27 mouse cellular contexts compared by ENCODE assay signal in genomic region chr2:113168096-113168495, GRCm38 (mm10). TPM values are rescaled to one million over a fixed set of nuclear protein-coding genes. Genes with fewer than 3 reads are reported as not detected.
A peak's percentile ranks its signal among the peaks of the same experiment; 100 is the strongest.
DNase-seq lines count a peak whose midpoint lies in the region; ATAC-seq and TF ChIP-seq lines count a peak whose summit lies in the region.
"Had no signal": no experiment of that assay in that cellular context is flagged by ENCODE, and none has a peak within 500 bp of the region (broad histone marks: within the 10 kb centered on the region; RNA-seq: fewer than 3 reads in every experiment).

No protein-coding gene starts in this region.

- no peak overlapping the region for H3K9ac ChIP-seq in midbrain, postnatal 0 days (replicated peaks; ENCODE audit: low read length, poor library complexity, severe bottlenecking)
- no peak overlapping the region for H3K9ac ChIP-seq in midbrain, embryonic 16.5 days (ENCODE audit: low read depth, low read length)
- H3K9ac ChIP-seq: forebrain, embryonic 13.5 days; limb, embryonic 12.5 days; liver, embryonic 15.5 days; lung, embryonic 14.5 days; stomach, embryonic 15.5 days had no signal

- H3K27ac ChIP-seq in midbrain, postnatal 0 days (ENCODE audit: low read depth, low read length), result no peak overlapping the region
- no peak overlapping the region for H3K27ac ChIP-seq in midbrain, embryonic 16.5 days (ENCODE audit: low read length)
- H3K27ac ChIP-seq: forebrain, embryonic 13.5 days; heart, embryonic 10.5 days; kidney, postnatal 0 days; limb, embryonic 12.5 days; liver, embryonic 15.5 days; stomach, embryonic 15.5 days had no signal

- no peaks in the 10 kb centered on the region for H3K36me3 ChIP-seq in midbrain, postnatal 0 days (ENCODE audit: insufficient read depth, low read length)
- H3K36me3 ChIP-seq in midbrain, embryonic 16.5 days (ENCODE audit: control insufficient read depth, insufficient read depth, low read length), result no peaks in the 10 kb centered on the region
- H3K36me3 ChIP-seq: heart, embryonic 10.5 days; limb, embryonic 12.5 days; liver, embryonic 15.5 days; stomach, embryonic 15.5 days had no signal

- H3K27me3 ChIP-seq in midbrain, postnatal 0 days (ENCODE audit: insufficient read depth, low read length), result no peaks in the 10 kb centered on the region
- H3K27me3 ChIP-seq in midbrain, embryonic 16.5 days (ENCODE audit: control insufficient read depth, insufficient read depth, low read depth, low read length), result no peaks in the 10 kb centered on the region
- H3K27me3 ChIP-seq: CH12.LX; forebrain, embryonic 13.5 days; limb, embryonic 12.5 days; liver, embryonic 15.5 days; stomach, embryonic 15.5 days had no signal

- H3K4me2 ChIP-seq in midbrain, postnatal 0 days (ENCODE audit: low read depth, low read length, poor library complexity, severe bottlenecking), result no peak overlapping the region
- H3K4me2 ChIP-seq in midbrain, embryonic 16.5 days (ENCODE audit: low read length), result no peak overlapping the region
- H3K4me2 ChIP-seq: forebrain, embryonic 13.5 days; limb, embryonic 12.5 days; liver, embryonic 15.5 days; lung, embryonic 14.5 days; stomach, embryonic 15.5 days had no signal

- no peak overlapping the region for H3K4me3 ChIP-seq in midbrain, postnatal 0 days (ENCODE audit: low read depth, low read length)
- no peak overlapping the region for H3K4me3 ChIP-seq in midbrain, embryonic 16.5 days (ENCODE audit: low read depth, low read length)
- H3K4me3 ChIP-seq: forebrain, embryonic 13.5 days; heart, embryonic 10.5 days; limb, embryonic 12.5 days; liver, embryonic 15.5 days; stomach, embryonic 15.5 days had no signal

- TF ChIP-seq CTCF in midbrain, postnatal 0 days (IDR thresholded peaks at IDR 0.05), result no peak

- H3K4me1 ChIP-seq in midbrain, postnatal 0 days (ENCODE audit: insufficient read depth, low read length), result no peaks in the 10 kb centered on the region
- H3K4me1 ChIP-seq in midbrain, embryonic 16.5 days (ENCODE audit: control insufficient read depth, insufficient read depth, low read length), result no peaks in the 10 kb centered on the region
- H3K4me1 ChIP-seq: forebrain, embryonic 13.5 days; heart, embryonic 10.5 days; limb, embryonic 12.5 days; liver, embryonic 15.5 days; stomach, embryonic 15.5 days had no signal

- no peak for DNase-seq in cerebellum, postnatal 4 days (ENCODE audit: low spot score in 2 of 2)
- peak; percentile 51 for DNase-seq in midbrain, postnatal 0 days (ENCODE audit: low spot score)
- DNase-seq in cerebellum, postnatal 10 days, result peak; percentile 47 to 54
- no peak for DNase-seq in adrenal gland, postnatal 25 days
- no peak for DNase-seq in frontal cortex, postnatal 10 days (ENCODE audit: low spot score in 2 of 2)
- DNase-seq in urinary bladder, postnatal 4 days (ENCODE audit: low spot score in 2 of 2), result no peak
- DNase-seq: adrenal gland, postnatal 14 days; gastrocnemius, postnatal 14 days; heart, postnatal 36 days; kidney, adult 8-10 months; kidney, postnatal 4 days; lung, embryonic 14.5 days; lung, postnatal 14 days; midbrain, embryonic 14.5 days; right cerebral cortex, postnatal 25 days had no signal

- no peaks in the 10 kb centered on the region for H3K9me3 ChIP-seq in midbrain, postnatal 0 days (ENCODE audit: low read length)
- no peaks in the 10 kb centered on the region for H3K9me3 ChIP-seq in midbrain, embryonic 16.5 days (replicated peaks; ENCODE audit: control insufficient read depth, low read length, poor library complexity, severe bottlenecking)
- H3K9me3 ChIP-seq: forebrain, embryonic 13.5 days; heart, embryonic 10.5 days; limb, embryonic 12.5 days; liver, embryonic 15.5 days; stomach, embryonic 15.5 days had no signal

- ATAC-seq in cerebellum, adult (ENCODE audit: insufficient number of reproducible peaks, low FRiP score, low TSS enrichment), result peak; percentile 66; the same call in 1 of the 2 replicates
- no peak for ATAC-seq in midbrain, postnatal 0 days (ENCODE audit: low FRiP score)
- no peak for ATAC-seq in midbrain, embryonic 16.5 days
- ATAC-seq: forebrain, embryonic 13.5 days; intestine, embryonic 16.5 days had no signal

- WGBS in midbrain, postnatal 0 days, result 81% methylated on average over 4 of the region's 4 CpGs
- WGBS in midbrain, embryonic 16.5 days, result 81% methylated on average over 4 of the region's 4 CpGs

RNA-seq across cellular contexts. Expression of gene Ryr3, which starts 48.8 kb away (rescaled TPM):
- total RNA-seq in midbrain, postnatal 0 days (2014; rRNA removed), result 15.3 and 20.9 TPM in 2 replicates
- 5.3 and 5.9 TPM in 2 replicates for polyA plus RNA-seq in midbrain, postnatal 0 days (2015; fragmentation: Nextera tagmentation; extraction: Ambion mirVana)
- 5.8 and 6.2 TPM in 2 replicates for polyA plus RNA-seq in midbrain, embryonic 16.5 days (2015; fragmentation: Nextera tagmentation; extraction: Ambion mirVana)
- total RNA-seq in adrenal gland, postnatal 25 days (2021), result 0.67 and 1.1 TPM in 2 replicates
- total RNA-seq: granulocyte monocyte progenitor cell, adult 5-6 weeks had no signal
- polyA plus RNA-seq: liver, adult 2 months had no signal

Comparison
In these comparisons a context has a peak if more than half of its experiments do, and no peak if none do; other contexts are left out.
1. DNase-seq: peak in midbrain, postnatal 0 days (single experiment) and cerebellum, postnatal 10 days (2 of 2); none in cerebellum, postnatal 4 days (0 of 2), adrenal gland, postnatal 25 days (single experiment), frontal cortex, postnatal 10 days (0 of 2) and urinary bladder, postnatal 4 days (0 of 2).